Mouse (Mus musculus) left cerebral cortex, adult 8-10 months (tissue): ENCODE results near the gene Kcnh4. TPM values are rescaled to one million over a fixed set of nuclear protein-coding genes. Genes with fewer than 3 reads are reported as not detected.

Experiments
- DNase-seq, 2 experiments: peaks; one replicate each; pipeline ENCODE4 v3.0.0; 2022; ENCODE audit warnings: low spot score in 2 of 2
- total RNA-seq, 4 experiments: library from RNA; stranded (reverse); gene quantifications; 2 replicates each; pipeline ENCODE4 v1.2.4; 2022

Kcnh4 gene
- 10 to 100 TPM; 18.4 to 20.2 (median 18.7) TPM for total RNA-seq

- peak; percentile 75 to 96 for DNase-seq
These were observed at the start of gene Kcnh4 for GRCm38 (mm10) chr11:100759611-100760233. Gene Kcnh4, minus strand, starts transcription at chr11:100759942.

DNA sequence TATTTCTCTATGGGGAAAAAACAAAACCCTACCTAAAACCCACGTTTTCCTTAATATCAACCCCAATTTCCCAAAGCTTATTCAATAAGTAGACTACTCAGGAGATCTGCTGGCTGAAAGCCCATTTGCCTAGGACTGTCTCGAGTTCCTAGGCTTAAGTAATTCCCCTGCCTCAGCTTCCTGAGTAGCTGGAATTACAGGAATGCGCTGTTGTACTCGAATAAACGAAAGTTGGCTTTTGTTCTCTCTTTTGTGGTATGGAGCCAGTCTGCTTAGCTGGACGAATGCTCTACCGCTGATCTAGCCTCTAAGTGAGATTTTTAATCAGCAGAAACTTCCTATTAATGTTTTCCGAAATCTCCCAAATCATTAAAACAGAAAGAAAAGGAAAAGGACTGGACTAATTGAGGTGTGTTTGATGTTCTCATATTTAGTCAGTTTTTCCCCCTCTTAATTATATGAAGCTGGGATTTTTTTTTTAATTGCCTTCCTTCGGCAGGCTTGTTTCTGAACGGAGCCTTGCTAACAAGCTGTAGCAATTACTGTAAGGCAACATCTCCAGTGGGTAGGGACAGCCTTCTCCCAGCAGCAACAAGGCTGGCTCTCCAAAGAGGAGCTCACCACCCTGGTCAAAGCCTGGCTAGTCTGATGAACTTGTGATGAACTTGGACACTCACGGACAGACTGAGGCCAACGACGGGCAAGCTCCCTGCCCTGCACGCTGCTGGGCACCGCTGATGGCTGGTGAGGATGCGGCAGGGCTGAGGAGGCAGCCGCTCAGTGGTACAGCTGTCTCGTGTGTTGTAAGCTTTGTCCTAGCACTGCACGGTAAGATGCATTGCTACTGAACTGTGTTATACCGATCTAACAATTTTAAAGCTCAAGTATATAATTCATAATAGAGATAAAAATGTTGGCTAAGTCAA lies 46.9 kb upstream of the Kcnh4 start:
- no peak for DNase-seq

- no peak for DNase-seq
These were observed 45.8 kb upstream of the Kcnh4 start for GRCm38 (mm10) chr11:100805535-100805934.

- DNase-seq = no peak
These were observed 44.7 kb upstream of the Kcnh4 start for GRCm38 (mm10) chr11:100804409-100804808.

GRCm38 (mm10) chr11:100799426-100799825 lies 39.7 kb upstream of the Kcnh4 start:
- DNase-seq = no peak

- DNase-seq = no peak
These were observed 36.8 kb upstream of the Kcnh4 start for GRCm38 (mm10) chr11:100796585-100796984.

- no peak for DNase-seq
These were observed 35.6 kb upstream of the Kcnh4 start for GRCm38 (mm10) chr11:100795386-100795785.

DNA sequence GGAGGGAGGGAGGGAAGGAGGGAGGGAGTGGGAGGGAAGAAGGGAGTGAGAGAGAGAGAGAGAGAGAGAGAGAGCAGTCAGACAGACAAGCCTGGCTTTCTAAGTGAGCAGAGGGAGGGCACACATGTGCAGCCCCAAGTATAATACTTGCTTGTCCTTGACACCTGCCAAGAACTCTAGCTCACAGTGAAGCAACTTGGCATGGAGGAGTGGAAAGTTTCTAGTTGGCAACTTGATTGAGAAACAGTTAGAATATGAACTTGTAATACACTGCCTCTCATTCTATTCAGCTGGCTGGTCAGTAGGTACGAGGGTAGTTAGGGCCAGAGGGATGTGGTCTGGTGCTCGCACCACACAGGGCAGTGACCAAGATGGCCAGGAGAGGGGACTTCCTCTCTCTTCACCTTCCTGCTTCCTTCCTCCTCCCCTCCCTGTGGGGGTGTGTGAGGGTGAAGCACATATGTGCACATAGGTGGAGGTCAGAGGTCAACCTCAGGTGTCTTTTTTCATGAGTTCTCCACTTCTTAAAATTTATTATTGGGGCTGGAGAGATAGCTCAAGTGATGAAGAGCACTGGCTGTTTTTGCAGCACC lies 31.8 kb upstream of the Kcnh4 start:
- no peak for DNase-seq

DNA sequence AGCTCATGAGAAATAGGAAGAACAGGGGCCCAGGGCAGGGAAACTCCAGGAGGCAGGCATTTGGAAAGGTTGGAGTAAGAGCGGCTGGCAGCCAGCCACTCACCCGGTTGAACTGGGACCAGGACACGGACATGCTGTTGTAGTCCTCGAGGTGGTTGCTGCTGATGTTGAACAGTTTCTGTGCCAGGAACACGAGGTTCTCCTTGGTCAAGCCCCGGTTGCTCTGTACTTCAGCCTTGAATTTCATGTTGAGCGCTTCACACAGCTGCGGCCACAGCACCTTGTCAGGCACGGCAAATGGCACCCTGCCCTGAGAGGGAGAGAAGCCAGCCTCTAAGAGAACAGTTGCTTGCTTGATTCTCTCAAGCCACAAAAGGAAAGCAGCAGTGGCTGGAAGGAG lies 30.9 kb upstream of the Kcnh4 start:
- peak in 1 of 2 experiments; percentile 41 for DNase-seq

GRCm38 (mm10) chr11:100789702-100790101 lies 30.0 kb upstream of the Kcnh4 start:
- DNase-seq = no peak

GRCm38 (mm10) chr11:100785774-100786173 lies 26.0 kb upstream of the Kcnh4 start:
- no peak for DNase-seq

DNA sequence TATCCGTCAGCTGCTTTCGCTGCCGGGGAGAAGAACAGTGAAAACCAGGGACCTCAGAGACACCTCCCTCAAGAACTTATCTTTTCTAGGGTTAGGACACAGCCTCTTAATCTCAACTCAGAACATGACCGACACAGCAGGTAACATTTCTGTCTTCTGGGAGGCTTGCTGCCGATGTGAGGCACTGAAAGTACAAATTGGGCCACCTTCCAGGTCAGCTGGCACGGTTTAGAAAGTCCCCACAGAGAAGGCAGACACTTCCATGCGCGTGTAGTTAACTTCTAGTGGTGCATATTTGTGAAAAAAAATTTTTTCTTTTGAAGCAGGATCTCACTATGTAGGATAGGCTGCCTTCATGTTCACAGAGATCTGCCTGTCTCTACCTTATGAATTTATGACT lies 24.5 kb upstream of the Kcnh4 start:
- DNase-seq = no peak

GRCm38 (mm10) chr11:100782568-100782967 lies 22.8 kb upstream of the Kcnh4 start:
- no peak for DNase-seq

GRCm38 (mm10) chr11:100781763-100782475 lies 22.2 kb upstream of the Kcnh4 start:
- no peak for DNase-seq

- DNase-seq = no peak
These were observed 20.5 kb upstream of the Kcnh4 start for GRCm38 (mm10) chr11:100780247-100780646.

DNA sequence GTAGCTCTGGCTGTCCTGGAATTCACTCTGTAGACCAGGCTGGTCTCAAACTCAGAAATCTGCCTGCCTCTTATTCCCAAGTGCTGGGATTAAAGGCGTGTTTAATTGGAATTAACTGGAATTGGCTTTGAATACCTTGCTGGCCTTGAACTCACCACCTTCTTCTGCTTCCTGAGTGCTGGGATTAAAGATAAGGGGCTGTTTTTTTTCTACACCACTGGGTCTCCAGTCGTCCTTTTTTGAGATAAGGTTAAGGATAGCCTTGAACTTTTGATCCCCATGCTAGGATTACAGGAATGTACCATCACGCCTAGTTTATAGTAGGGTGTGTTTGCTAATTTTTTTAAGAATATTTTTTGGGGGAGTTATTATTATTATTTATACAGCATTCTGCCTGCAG lies 18.3 kb upstream of the Kcnh4 start:
- DNase-seq = no peak

DNA sequence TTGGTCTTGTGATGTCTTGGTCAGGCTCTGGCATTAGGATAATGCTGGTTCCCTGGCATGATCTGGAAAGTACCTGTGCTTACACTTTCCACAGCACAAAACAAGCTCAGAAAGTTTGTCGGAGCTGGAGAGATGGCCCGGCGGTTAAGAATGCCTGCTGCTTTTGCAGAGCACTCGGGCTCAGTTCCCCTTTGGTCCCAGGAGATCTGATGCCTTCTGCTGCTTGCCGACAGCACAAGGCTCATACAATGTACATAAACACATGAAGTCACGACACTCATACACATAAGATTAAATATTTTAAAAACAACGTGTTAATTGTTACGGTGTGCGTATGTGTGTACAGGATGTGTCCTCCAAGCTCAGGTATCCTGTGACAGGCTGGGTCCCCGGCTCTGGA lies 16.2 kb upstream of the Kcnh4 start:
- DNase-seq = no peak

DNA sequence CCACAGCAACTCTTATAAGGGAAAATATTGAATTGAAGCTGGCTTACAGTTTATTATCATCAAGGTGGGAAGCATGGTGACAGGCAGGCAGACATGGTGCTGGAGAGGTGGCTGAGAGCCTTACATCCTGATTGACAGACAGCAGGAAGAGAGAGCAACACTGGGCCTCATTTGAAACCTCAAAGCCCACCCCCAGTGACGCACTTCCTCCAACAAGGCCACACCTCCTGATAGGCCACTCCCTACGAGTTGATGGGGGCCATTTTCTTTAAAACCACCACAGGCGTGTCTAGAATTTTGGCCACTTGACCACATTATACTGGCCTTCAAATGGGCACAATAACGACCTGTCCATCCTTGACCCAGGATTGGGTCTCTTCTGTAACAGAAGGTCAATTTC lies 14.5 kb upstream of the Kcnh4 start:
- no peak for DNase-seq

DNA sequence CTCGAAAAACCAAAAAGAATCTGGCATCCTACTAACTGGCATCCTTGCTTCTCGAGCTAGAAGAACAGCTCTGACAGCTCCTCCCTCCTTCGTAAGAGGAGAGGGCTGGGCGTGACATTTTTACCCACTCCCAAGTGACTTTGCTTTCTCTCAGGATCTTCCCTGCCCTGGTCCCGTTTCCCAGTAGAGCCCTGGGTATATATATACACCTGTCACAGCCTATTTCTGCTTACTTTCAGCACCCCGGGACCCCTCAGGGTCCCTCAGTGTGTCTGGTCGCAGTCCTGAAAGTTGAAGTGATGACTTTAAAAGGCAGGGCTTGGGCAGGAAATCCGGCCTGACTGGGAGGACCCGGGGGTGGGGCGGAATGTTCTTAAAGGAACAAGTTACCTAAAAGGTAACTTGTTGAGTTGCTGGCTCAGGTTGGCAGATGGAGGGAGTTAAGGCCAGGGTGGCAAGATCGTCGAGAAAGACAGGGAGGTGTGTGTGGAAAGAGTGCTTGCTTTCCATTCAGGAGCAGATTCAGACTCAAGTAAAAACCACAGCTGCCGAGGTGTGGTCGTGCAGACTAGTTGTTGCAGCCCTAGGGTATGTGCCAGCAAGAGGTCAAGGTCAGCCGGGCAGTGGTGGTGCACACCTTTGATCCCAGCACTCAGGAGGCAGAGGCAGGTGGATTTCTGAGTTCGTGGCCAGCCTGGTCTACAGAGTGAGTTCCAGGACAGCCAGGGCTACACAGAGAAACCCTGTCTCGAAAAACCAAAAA lies 11.1 kb upstream of the Kcnh4 start, which contains the start of gene Ghdc:
Ghdc (minus strand) TSS at position 312 of the 763 bp plus-strand sequence.
- DNase-seq = peak in 1 of 2 experiments; percentile 67

- peak in 1 of 2 experiments; percentile 20 for DNase-seq
These were observed 10.2 kb upstream of the Kcnh4 start for GRCm38 (mm10) chr11:100769980-100770379.

GRCm38 (mm10) chr11:100767871-100768270 lies 8.1 kb upstream of the Kcnh4 start:
- DNase-seq = no peak
